Comparison of ENCODE assay signal across 23 mouse cellular contexts in the genomic region with DNA sequence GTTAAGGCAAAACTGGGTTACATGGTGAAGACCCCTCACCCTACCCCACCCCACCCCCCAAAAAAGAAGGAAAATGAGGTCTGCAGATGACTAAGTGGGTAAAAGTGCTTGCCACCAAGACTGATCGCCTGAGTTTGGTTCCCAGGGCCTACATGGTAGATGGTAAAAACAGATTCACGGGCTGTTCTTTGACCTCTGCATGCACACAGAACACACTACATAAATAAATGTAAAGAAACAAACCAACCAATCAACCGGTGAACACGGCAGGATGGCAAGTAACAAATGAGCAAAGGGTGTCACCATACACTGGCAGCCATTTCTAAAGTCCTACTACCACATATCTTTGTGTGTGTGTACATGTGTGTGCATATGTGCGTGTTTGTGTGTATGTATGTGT. TPM values are rescaled to one million over a fixed set of nuclear protein-coding genes. Genes with fewer than 3 reads are reported as not detected.
"Had no signal": no experiment of that assay in that cellular context is flagged by ENCODE, and none has a peak within 500 bp of the region (broad histone marks: within the 10 kb centered on the region; RNA-seq: fewer than 3 reads in every experiment).

No protein-coding gene starts in this region.

- DNase-seq: gastrocnemius, adult 2 months; gastrocnemius, postnatal 10 days; gastrocnemius, postnatal 25 days; heart, adult 2 months; heart, postnatal 14 days; heart, postnatal 36 days; kidney, adult 18-20 months; kidney, adult 8-10 months; kidney, postnatal 10 days; kidney, postnatal 25 days; kidney, postnatal 4 days had no signal

- H3K27ac ChIP-seq: gastrocnemius, adult 2 months; heart, adult 2 months; heart, embryonic 13.5 days; heart, embryonic 15.5 days; hindbrain, embryonic 13.5 days; hindbrain, embryonic 15.5 days; hindbrain, postnatal 0 days; layer of hippocampus, adult 2 months; left cerebral cortex, adult 2 months; limb, embryonic 13.5 days; limb, embryonic 15.5 days; liver, embryonic 12.5 days had no signal

- H3K9ac ChIP-seq: heart, embryonic 13.5 days; heart, embryonic 15.5 days; hindbrain, embryonic 13.5 days; hindbrain, embryonic 15.5 days; limb, embryonic 13.5 days; limb, embryonic 15.5 days; liver, embryonic 12.5 days had no signal

- H3K27me3 ChIP-seq: heart, embryonic 13.5 days; heart, embryonic 15.5 days; hindbrain, embryonic 13.5 days; hindbrain, embryonic 15.5 days; limb, embryonic 13.5 days; limb, embryonic 15.5 days; liver, embryonic 12.5 days had no signal

- H3K4me3 ChIP-seq: gastrocnemius, adult 2 months; heart, adult 2 months; heart, embryonic 13.5 days; heart, embryonic 15.5 days; hindbrain, embryonic 13.5 days; hindbrain, embryonic 15.5 days; layer of hippocampus, adult 2 months; left cerebral cortex, adult 2 months; limb, embryonic 13.5 days; limb, embryonic 15.5 days; liver, embryonic 12.5 days had no signal

- H3K4me1 ChIP-seq: heart, embryonic 13.5 days; heart, embryonic 15.5 days; hindbrain, embryonic 15.5 days; limb, embryonic 13.5 days; limb, embryonic 15.5 days; liver, embryonic 12.5 days had no signal

- H3K36me3 ChIP-seq: heart, embryonic 15.5 days; liver, embryonic 12.5 days had no signal

- H3K9me3 ChIP-seq: heart, embryonic 13.5 days; heart, embryonic 15.5 days; hindbrain, embryonic 13.5 days; hindbrain, embryonic 15.5 days; limb, embryonic 13.5 days; limb, embryonic 15.5 days; liver, embryonic 12.5 days had no signal

RNA-seq across cellular contexts. Expression of a gene that starts 42.2 kb away (rescaled TPM):
- polyA plus RNA-seq: heart, adult 2 months; heart, postnatal 0 days; liver, adult 2 months had no signal
